Mouse (Mus musculus) left cerebral cortex, postnatal 4 days (tissue): ENCODE measurements around the gene Pqlc3. TPM values are rescaled to one million over a fixed set of nuclear protein-coding genes. Genes with fewer than 3 reads are reported as not detected.

Source experiments
- DNase-seq: peaks from one replicate; pipeline ENCODE4 v3.0.0-alpha.2; 2022
- intact Hi-C: fragments of 180-260 bp; cut with DNase I; formaldehyde crosslinking; loops from one replicate; pipeline ENCODE4 v1.15.1; 2025
- total RNA-seq, 2 experiments: library from RNA; stranded (reverse); gene quantifications; 2 replicates each; pipeline ENCODE4 v1.2.3; 2021

Gene Pqlc3
- total RNA-seq, 2 experiments from 2014 or later = 0.68 to 1.1 TPM

DNA sequence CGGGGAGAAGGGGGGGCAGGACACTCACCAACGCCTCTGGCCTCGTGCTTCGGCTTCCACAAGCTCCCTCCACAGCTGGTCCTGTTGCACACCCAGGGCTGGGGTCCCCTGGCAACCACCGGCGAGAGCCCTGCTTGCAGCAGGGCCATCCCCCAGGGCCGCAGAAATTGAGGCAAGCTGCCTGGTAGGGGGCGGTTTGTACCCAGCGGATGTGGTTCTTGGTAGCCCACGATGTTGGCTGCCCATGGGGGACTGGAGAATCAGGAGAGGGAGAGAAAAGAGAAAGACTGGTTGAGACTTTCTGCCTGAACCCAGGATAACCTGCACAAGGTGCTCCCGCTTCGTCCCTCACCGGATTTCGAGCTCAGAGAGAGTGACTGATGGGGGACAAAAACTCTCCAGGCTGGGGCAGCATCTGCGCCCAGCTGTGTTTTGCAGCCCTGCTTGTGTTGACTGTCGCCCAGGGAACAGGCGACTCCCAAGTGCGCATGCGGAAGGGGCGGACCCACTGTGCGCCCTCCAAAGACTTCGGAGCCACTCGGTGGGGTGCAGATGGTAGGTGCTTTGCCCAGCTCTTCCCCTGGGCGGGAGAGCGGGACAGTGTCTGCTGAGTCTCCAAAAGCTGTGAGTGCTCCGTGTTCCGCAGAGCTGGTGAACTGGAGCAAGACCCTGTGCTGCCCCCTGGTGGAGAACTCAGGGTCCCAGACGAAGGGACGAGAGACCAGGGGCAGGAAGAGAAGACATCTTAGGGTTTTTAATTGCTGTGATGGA lies 11.1 kb upstream of the Pqlc3 start, which contains the start of gene 2410004P03Rik:
2410004P03Rik (minus strand) TSS at position 628 of the 771 bp plus-strand sequence.
- DNase-seq = peak; percentile 83

DNA sequence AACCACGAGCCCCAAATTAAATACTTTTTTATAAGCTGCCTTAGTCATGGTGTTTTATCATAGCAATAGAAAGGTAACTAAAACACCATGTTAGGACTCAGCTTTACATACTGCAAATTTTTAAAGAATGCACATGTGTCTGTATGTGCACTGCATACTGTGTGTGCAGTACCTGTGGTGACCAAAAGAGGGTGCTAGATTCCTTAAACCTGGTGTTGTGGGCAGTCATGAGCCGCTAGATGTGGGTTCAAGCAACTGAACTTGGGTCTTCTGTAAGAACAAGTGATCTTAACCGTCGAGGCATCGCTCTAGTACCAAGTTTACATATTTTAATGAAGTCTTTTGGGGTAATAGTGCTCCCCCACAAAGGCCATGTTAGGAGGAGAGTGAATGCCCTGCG lies 9.3 kb upstream of the Pqlc3 start:
- intact Hi-C loops = no loop called here
- DNase-seq = no peak

More for the DNA sequence above, 11.1 kb upstream of the Pqlc3 start, which contains the start of gene 2410004P03Rik:
- intact Hi-C loops = no loop called here

GRCm38 (mm10) chr12:17001211-17001610 lies 1.0 kb upstream of the Pqlc3 start:
- DNase-seq = no peak
- intact Hi-C loops = no loop called here

- intact Hi-C loops = no loop called here
- no peak for DNase-seq
These were observed 420 bp upstream of the Pqlc3 start for GRCm38 (mm10) chr12:17000628-17001027.

DNA sequence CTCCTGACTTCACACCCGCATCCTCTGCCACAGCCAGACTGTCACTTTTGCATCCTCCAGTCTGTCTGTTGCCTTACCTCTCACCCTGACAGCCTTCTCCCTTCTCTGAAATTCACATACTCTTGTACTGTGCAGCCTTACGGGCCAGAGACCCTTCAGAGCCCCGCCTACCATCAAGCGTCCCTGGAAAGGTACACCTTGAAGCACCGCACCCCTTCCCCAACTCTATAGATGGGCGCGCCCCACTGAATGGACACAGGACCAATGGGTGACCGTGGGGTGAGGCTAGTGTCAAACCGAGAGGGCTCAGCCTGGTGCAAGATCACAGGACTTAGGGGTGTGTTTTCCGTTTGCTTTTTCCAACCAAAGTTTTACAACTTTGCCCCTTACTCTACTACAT lies 1.1 kb downstream of the Pqlc3 start:
- DNase-seq = no peak
- intact Hi-C loops = loop anchor here (10.0 kb wide), 1 partner anchor 274 kb away; no protein-coding TSS in a partner anchor

GRCm38 (mm10) chr12:16996886-16997462 lies 3.2 kb downstream of the Pqlc3 start:
- no peak for DNase-seq
- intact Hi-C loops = loop anchor here (10.0 kb wide), 1 partner anchor 272 kb away; no protein-coding TSS in a partner anchor

GRCm38 (mm10) chr12:16996281-16996680 lies 3.9 kb downstream of the Pqlc3 start:
- no peak for DNase-seq
- intact Hi-C loops = loop anchor here (10.0 kb wide), 1 partner anchor 271 kb away; no protein-coding TSS in a partner anchor

GRCm38 (mm10) chr12:16994291-16994690 lies 5.9 kb downstream of the Pqlc3 start:
- intact Hi-C loops = loop anchor here (10.0 kb wide), 1 partner anchor 269 kb away; no protein-coding TSS in a partner anchor

GRCm38 (mm10) chr12:16992355-16992754 lies 7.9 kb downstream of the Pqlc3 start:
- intact Hi-C loops = loop anchor here (10.0 kb wide), 1 partner anchor 268 kb away; no protein-coding TSS in a partner anchor

More at GRCm38 (mm10) chr12:16994291-16994690, 5.9 kb downstream of the Pqlc3 start:
- no peak for DNase-seq

GRCm38 (mm10) chr12:16991376-16991775 lies 8.8 kb downstream of the Pqlc3 start:
- intact Hi-C loops = loop anchor here (10.0 kb wide), 1 partner anchor 267 kb away; no protein-coding TSS in a partner anchor
- DNase-seq = no peak

More at GRCm38 (mm10) chr12:16992355-16992754, 7.9 kb downstream of the Pqlc3 start:
- DNase-seq = no peak

- no peak for DNase-seq
- intact Hi-C loops = no loop called here
These were observed 14.4 kb downstream of the Pqlc3 start for GRCm38 (mm10) chr12:16985778-16986177.

DNA sequence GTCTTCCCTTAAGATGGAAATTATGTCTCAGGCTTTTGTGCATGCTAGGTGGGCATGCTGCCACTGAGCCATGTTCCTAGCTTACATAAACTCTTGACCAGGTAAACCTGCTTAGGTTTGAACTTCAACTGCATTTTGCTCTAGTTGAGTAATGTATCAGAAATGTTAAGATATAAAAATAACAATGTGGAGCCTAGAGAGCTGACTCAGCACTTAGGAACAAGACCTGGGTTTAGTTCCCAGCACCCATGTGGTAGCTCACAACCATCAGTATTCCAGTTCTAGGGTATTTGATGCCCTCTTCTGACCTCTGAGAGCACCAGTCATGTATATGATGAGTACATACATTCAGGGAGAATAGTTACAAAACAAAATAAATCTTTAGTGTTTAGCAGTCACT lies 23.1 kb downstream of the Pqlc3 start:
- DNase-seq = no peak
- intact Hi-C loops = no loop called here

- intact Hi-C loops = no loop called here
- DNase-seq = no peak
These were observed 33.4 kb downstream of the Pqlc3 start for GRCm38 (mm10) chr12:16966811-16967210.

- no peak for DNase-seq
- intact Hi-C loops = no loop called here
These were observed 36.9 kb downstream of the Pqlc3 start for GRCm38 (mm10) chr12:16963354-16963753.

DNA sequence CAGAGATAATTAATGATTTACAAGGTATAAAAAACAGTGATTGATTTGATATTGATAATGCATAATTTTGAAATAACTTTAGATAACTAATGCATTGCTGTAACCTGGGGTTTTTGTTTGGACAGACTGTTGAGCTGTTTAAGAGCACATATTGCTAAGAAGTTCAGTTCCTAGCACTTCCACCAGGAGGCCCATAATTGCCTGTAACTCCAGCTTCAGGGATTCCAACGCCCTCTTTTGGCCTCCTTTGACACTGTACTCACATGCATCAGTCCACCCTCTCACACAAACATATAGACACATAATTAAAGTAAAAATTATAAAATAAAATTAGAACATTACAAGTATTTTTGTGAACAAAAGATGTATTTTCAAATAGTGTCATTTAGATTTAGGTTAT lies 41.4 kb downstream of the Pqlc3 start:
- DNase-seq = no peak
- intact Hi-C loops = no loop called here

DNA sequence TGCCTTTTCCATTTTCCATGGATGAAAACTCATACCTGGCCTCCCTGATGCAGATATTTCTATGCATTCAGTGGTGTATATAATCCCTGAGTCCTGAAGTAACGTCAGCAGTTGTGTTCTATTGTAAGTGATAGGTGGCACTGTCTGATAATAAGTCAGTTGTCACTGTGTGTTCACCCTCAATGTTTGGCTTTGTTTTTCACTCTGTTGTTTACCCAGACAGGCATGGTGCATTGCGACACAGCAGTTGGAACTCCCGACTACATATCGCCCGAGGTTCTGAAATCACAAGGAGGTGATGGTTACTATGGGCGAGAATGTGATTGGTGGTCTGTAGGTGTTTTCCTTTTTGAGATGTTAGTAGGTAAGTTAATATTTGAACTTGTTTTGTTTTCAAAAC lies 52.0 kb downstream of the Pqlc3 start:
- intact Hi-C loops = no loop called here
- DNase-seq = no peak

DNA sequence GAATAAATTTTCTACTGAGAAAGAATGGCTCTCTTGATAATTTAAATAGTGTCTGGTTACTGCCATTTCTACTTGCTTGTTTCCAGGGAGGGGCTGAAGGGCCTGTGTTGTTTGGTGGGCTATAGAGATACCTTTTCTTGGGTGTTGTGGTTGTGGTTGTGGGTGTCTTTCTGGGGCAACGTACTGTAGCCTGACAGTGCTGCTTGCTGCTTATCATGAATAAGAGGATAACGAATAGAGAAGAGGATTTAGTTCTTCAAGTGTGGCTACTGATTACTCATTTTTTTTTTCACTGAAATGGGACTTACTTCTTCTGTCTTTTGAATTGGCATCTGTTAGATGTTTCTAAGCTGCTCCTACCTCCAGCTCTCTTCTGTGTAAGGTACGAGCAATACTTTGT lies 58.2 kb downstream of the Pqlc3 start:
- intact Hi-C loops = no loop called here
- no peak for DNase-seq

Other genes starting within 250 kb of the Pqlc3 start
- gene Greb1, start 199.5 kb downstream of the Pqlc3 start, total RNA-seq = under 1 TPM; 0.84 to 0.97 TPM
- gene E2f6, start 189.4 kb downstream of the Pqlc3 start, total RNA-seq = 10 to 100 TPM; 19.2 to 21.9 TPM
- gene Rock2, start 105.5 kb downstream of the Pqlc3 start, total RNA-seq = 10 to 100 TPM; 53.2 to 57.3 TPM
- gene 2410004P03Rik, start 11.3 kb upstream of the Pqlc3 start, total RNA-seq = 1 to 10 TPM; 1.2 to 2.4 TPM
- gene Kcnf1, start 176.5 kb upstream of the Pqlc3 start, total RNA-seq = 10 to 100 TPM; 35.1 to 36.1 TPM